Mouse (Mus musculus): ENCODE measurements at regions not wholly inside any gene's neighbourhood (a gene's known extent, or its start where the extent isn't known, plus 50 kb on each side); places are given as distances from the start of the nearest gene placed in this dataset.

DNA sequence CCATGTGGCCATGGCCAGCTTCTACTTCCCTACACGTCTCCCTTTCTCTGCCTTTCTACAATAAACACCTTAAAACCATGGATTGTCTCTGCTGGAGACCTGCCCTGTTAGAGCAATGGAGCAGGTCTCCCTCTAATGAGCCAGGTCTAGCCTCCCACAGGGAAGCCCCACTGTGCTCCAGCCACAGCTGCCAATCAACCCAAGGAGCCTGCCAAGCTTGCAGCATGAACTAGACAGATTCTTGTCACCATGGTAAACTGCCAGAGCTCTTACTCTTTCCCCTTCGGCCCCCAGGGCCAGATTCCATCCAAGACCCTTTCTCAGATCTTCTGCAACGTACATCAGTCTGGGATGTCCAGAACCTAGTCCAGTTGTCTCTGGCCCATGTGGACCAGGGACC, 217.1 kb upstream of the Fam241a start:
- peak in 1 of 2 experiments; percentile 13 for DNase-seq

DNA sequence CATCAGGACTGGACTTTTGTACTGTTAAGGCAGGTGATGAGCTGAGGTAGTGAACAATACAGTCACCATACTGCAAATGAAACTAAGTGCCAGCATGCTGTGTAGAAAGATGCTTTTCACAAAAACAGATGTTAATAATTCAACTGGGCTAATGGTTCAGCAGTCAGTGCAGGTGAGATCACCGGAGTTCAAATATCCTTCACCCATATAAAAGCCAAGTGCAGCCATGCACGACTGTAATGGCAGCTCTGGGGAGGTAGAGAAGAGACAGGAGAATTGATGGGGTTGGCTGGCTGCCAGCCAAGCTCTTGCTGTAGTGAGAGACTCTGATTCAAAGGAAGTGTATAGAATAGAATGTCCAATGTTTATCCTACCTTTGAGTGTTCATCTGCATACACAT, 214.3 kb upstream of the Fam241a start:
- DNase-seq, result peak in 1 of 2 experiments; percentile 7

DNA sequence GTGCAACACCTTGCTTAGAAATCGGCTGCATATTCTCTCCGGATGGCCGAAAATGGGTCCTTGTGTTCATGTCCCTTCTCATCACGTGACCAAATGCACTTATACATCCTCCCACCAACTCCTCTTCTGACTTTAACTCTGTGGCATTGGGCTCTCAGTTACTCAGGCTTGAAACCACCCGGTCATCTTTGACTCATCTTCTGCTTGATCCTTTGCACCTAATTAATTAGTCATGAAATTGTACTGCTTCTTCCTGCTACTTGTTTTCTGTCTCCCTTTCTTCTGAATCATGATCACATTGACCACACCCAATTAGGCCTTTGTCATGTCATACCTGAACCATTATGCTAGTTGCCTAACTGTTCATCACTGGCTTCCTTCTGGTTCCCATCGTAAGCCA, 208.4 kb upstream of the Fam241a start:
- no peak for DNase-seq

DNA sequence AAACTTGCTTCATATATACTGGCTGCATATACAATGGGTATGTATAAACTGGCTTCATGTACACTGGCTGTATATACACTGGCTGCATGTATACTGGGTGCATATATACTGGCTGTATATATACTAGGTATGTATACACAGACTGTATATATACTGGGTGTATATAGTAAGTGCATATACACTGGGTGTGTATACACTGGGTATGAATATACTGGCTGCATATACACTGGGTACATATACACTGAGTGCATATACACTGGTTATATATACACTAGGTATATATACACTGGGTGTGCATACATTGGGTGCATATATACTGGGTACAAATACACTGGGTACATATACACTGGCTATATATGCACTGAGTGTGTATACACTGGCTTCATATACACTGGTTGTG, 196.9 kb upstream of the Fam241a start:
- DNase-seq, result no peak

DNA sequence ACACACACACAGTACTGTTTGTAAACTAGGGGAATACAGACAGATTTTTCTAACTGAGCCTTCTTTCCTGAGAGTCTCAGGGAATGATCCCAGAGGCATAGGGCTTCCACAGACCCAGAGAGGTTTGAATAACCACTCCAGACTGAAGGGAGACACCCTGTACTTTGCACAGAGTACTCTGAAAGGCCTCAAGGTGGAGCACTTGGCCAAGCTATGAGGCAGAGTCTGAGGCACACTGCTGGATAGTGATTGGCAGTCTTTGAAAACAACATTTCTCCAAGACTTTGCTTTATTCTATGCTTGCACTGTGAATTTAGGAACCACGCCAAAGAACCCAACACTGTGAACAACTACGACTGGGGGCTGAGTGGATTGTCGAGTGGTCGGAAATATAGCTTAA, 192.1 kb upstream of the Fam241a start:
- peak in 1 of 2 experiments; percentile 20 for DNase-seq

DNA sequence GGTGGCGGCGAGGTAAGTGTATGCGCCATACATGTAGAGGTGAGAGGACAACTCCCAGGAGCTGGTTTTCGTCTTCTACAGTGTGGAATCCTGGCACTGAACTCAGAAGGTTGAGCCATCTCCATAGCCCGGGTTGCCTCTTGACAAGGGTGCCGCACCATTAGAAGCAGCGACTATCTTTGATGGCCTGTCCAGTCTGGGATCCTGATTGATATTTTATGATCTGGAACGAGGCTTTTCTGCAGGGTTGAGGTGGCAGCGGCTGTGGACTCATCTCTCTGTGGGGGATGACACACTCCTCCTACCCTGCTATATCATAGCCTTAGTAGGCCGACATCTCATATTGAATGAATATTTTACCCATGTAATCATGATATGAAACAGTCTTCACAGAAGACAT, 191.0 kb upstream of the Fam241a start:
- DNase-seq, result no peak

DNA sequence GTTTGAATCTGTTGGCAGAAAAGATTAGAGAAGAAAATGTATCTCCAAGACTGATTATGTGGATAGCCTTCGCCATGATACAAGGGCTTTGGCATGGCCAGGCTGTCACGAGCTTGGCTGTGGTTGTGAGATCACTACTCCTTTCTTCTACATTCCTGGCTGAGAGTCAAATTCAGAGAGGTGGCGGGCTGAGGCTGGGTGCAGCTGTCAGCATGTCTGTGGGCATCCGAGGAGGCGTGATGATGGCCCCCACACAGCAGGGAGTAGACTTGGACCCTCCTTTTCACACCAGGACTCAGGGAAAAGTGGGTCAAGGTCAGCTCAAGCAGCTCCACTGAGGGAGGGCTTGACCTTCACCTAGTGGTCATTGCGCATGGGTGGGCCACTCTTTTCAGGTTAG, 186.3 kb upstream of the Fam241a start:
- DNase-seq, result no peak

DNA sequence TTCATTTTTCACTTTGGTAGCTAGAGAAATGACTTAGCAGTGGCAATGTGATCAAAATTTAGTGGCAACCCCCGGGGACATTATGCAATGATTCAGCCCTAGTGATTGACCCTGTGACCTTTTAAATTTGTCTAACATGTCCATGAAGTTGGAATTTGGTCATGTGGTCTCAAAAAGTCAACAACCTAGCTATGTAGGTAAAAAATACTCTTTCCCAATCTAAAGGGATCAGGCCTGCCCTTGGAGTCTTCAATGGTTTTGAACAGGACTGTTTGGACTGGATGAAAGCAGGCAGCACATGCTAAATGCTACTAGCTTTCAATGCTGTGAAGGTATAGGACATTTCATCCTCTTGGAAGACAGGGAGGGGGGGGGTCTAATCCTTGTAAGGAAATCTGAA, 185.3 kb upstream of the Fam241a start:
- DNase-seq, result no peak

DNA sequence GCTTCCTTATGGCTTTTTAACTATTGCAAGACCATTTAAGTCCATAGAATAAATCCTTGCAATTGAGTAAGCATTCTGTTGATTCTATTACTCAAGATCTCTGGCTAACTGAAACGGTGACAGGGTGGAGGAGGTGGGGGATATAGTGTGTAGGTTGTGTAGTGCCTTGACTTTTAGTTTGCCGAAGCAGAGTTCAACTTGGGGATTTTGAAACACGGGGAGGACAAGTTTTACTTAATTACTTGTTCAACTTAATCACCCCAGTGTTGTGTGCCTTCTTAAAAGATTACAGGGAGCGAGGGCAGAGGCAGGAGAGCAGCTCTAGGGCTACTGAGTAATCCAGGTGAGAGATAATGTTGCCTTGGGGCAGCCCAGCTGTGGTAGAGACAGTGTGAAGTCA, 171.7 kb upstream of the Fam241a start:
- no peak for DNase-seq

DNA sequence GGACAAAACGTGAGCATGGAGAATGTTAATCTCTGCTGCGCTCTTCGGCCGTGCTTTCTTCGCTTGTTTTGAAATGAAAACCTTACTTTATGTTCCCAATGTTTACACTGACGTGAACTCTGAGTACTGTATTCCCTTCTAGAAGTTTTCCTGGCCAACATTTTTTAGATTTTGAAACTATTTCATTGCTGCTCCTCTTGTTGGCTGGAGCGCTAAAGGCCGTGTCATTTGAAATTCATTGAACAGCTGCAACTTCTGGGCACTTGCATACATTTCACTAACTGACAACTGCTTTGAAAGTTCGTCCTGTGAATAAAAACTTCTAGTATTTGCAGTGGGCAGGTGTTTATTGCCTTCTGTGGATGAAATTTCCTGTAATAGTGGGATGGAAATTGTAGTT, 157.9 kb upstream of the Fam241a start:
- no peak for DNase-seq

DNA sequence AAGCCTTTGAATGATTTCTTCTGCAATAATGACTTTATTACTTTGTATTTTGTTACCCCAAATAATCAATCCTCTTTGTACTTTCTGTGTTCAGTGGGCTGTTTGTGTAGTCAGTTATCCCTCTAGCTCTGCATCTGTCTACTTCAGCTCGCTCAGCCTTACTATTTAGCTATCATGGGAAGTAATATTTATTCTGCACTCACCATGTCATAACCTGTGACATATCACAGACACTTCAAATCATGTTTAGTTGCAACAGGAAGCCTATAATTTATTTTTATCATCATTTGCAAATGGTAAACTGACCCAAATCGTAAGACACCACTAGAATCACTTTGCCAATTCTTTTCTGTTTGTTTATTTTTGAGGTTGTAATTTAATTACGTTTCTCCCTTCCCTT, 147.6 kb upstream of the Fam241a start:
- no peak for DNase-seq

DNA sequence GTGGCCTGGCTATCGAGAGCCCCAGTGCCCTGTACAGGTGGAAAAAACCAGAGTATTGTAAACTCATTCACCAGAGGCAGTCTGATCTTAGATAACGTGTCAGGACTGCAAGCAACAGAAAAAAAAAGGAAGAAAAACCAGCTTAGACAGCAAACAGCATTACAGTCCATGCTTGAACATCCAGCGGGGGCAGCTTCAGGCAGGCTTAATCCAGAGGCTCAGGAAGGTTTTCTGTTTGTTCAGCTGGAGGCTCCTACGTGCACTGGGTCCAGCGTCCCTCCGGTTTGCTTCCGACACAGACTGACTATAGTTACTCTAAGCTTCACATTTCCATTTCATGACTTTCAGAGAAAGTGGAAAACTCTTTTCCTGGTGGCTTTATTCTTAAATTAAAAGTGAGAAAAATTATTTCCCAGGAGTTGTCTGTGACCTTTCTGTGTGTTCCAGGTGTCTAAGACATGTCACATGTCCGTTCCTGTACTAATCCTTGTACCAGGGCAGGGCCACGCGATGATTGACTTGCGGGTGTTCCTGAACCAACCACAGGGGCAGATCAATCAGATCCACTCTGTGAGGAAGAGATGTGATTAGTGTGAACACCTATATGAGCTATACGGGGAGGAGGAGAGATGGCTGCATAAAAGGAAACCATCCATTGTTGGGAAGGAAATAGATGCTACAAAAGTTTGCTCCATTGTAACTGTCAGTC, 144.4 kb upstream of the Fam241a start:
- no peak for DNase-seq

DNA sequence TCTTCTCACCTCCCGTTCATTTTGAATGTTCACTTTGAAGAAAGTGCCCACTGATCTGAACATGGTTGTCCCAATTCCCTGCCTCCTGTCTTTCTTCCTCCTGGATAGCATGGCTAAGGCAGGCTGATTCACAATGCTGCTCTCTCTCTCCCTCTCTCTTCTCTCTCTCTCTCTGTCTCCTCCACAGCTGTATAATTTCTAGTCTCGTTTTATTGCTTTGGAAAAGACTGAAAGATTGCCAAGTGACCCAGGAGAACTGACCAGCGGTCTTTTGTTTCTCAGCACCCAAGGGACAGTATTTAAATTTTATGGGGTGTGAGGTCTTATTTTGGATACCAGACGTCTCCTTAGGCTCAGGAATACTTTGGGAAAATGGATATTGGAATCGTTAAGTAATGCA, 143.1 kb upstream of the Fam241a start:
- no peak for DNase-seq

DNA sequence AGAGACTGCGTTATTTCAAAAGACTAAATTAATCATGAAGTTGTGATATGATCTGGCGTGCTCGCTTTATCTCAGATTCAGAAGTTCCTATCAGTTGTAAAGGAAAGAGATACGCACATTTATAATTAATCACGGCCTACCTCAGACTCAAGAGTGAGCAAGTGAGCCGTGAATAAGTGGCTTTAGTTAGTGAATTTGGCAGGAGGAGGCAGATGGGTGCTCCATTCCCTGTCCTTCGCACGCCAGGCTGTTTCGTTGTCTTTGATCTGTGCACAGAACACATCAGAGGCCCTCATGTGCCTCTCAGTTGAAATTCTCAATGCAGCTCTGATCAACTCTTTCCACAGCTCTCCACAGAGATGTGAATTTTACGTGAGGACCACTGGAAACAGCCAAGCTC, 140.4 kb upstream of the Fam241a start:
- DNase-seq, result no peak

DNA sequence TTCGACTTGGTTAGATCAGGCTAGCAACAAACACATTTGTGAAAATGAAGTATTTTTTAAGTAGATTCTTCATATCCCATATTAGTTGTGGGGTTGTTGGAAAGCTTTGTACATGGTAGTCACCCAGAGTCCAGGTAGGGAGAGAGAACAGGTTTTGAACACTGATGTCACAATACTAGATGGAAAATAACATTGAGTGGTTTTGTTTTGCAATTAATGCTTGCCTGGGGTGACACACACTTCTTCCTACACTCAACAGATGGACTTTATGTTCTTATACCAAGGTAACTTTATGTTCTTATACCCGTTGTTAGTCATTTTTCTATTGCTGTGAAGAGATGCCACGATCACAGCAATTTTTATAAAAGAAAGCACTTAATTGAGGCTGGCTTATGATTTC, 134.2 kb upstream of the Fam241a start:
- DNase-seq, result no peak

DNA sequence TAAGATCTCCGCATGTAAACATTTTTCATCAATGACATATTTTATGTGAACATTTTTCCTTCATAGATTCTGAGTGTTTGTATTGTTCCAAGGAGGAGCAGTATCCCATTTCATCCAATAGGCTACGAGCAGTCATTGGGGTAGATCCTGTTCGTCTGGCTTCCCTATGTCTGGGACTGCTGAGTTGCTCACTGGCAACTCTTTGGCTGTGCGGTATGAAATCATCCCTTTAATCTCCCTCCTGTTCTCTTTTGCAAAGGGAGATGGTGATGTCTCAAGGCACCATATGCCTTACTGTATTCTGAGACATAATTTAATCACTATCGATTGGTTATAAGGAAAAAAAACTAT, 133.4 kb upstream of the Fam241a start:
- no peak for DNase-seq

DNA sequence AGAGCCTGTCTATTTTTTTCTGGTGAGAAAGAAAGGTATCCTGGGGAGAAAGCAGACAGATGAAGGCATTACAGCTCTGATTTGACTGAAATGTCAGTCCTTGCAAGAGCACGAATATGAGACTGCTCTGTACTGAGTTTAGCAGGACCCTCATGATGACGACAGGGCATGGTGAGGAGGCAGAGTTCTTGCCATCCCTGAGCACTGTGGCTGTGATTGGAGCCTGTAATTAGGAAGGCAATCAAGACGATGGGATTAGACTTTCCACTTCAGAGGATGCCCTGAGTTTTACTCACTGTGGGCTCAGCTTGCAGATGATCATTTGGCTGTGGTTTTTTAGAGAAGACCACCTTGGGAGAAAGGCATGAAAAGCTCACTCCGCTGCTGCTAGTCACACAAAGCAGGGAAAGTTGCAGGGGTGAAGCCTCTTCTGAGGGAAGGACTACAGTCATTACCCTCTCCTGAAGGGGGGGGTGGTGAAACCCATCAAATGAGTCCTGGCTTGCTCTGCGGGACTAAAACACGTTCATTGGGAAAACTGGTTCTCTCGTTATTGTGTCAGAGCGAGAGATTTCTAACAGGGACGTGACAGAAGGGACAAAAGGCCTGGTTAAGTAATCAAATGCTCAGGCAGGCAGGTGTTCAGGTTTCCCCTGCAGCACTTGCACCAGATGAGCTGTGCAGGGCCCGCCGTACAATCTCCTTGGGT, 132.9 kb upstream of the Fam241a start:
- DNase-seq, result no peak

DNA sequence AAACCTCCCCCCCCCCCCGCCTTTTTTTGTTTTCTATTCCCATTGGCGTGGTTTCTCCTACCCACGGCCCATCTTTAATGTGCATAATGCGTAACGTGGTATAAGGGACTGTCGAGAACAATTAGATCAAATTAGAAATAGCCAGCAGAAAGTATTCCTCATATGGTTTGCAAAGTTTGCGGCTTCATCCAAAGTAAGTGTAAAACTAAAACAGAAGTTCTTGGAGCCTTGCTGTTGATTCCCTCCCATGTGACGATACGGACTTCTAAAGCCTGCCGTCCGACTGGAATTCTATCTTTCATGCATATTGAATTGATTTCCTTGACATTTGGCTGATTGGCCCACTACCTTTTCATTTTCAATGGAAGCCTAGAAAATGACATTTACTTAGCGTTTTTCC, 128.7 kb upstream of the Fam241a start:
- no peak for DNase-seq

DNA sequence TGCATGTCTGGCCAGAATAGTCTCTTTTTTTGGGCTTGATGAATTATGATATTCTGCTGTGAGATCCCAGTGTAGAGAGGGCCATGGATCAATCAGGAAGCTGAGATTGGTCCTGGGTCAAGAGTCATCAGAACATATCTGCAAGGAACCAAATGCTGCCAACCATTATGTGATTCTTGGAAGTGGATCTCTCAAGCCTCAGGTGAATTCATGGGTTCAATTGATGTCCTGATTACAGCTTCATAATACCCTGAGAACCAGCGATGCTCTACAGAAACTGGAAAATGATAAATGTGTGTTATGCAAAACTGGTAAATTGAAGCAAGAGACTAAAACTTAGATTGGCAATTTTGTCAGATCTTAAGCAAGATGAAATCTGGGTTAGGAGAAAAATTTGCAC, 118.8 kb upstream of the Fam241a start:
- DNase-seq, result no peak

DNA sequence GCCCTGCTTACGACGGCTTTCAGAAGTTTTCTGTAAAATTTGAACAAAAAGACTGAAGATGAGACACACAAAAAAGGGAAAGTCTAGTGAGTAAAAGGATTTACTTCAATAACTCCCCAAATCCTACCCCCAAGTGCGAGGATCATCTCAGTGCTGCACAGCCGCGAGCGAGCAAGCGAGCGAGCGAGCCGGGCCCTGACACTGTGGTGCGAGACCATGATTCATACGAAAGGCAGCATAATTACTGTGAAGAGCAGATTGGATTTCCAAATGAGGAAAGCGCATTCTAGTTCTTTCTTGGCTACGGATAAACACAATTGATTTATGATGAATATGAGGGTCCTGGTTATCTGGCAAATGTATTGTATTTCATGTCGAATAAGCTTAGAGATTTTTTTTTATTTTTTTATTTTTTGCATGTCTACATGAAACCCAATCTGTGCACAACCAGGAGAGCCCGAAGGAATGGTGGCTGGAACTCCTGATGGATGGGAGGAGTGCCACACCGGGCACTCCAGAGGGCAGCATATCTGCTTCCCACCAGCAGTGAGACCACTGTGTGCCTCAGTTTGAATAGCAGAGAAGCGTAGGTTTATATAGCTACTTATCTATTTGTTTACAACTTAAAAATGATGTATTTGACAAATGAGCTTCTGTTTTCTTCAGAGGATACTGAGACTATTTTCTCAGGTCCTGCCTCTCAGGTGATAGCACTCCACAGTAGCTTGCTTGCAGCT, 106.9 kb upstream of the Fam241a start:
- no peak for DNase-seq

DNA sequence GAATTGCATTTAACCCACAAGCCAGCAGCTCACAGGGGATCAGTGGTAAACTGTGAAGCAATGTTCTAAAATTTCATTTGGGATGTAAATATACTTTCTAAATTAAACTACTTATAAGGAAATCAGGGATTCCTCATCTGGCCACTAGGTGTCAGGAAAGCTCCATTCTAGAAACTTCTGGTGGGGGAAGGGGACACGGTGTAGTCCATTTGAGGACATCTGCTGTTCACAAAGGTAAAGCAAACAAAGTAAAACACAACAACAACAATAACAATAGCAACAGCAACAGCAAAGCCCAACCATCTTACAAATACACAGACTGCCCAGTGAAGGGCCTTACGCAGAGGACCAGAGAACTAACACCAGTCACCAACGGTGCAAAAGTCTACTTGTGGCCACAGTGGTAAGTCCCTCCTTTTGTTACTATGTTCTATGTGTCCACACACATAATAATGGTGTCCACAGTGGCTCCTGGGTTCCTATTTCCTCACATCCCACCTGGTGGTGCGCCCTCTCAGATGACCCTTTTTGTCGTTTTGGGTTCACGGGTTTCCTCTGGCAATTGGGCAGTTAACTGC, 105.9 kb upstream of the Fam241a start:
- peak in 1 of 2 experiments; percentile 26 for DNase-seq

DNA sequence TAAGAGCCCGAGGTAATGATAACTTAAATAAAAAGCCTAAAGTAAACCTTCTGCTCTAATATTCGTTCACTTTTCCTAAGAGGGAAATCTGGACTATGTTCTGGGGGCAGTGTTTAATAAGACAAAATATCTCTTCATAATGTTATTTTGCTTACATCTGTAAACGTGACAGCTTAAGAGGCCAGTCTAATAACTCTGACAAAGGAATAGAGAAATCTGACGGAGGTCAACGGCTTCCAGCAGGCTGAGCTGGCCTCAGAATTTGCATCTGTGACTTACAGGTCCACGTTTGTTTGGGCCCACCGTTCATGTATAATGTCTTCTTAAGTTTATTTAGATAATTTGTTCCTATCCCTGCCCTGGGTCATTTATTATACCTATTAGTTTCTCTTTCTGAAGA, 99.6 kb upstream of the Fam241a start:
- DNase-seq, result no peak

DNA sequence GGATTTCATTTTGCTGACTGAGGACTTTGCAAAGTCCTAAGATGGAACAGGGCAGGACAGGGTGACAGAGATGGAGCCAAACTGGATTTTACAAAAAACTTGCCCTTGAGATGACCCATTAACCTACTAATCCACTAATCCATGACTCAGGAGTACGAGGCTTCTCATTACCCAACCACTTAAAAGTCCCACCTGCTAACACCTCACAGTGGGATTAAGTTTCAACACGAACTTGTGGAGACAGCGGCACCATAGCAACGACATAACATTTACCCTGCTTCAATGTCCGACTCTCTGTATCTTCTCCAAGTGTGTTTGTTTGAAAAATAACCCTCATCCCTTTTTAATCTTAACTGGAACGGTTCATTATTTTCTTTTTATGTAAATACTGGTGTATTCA, 91.5 kb upstream of the Fam241a start:
- no peak for DNase-seq

DNA sequence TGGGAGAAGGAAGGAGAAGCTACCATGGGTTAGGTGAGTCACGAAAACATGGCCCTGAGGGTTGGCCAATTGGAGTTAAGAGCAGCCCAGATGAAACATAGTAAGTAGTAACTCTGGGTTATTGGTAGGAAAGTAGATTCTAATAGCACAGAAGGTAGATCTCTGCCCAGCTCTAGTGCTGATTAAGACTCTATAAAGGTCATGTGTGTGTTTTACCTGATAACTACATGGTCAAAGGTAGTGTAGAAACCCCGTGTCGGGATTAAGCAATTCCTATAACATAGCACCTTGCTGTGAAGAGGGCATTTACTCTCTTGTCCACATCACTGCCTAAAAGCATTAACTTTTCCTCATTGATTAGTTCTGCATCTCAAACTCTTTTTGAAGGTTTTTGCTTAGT, 89.0 kb upstream of the Fam241a start:
- no peak for DNase-seq

Measured in cerebellum, postnatal 25 days (tissue).